In the genomic region with DNA sequence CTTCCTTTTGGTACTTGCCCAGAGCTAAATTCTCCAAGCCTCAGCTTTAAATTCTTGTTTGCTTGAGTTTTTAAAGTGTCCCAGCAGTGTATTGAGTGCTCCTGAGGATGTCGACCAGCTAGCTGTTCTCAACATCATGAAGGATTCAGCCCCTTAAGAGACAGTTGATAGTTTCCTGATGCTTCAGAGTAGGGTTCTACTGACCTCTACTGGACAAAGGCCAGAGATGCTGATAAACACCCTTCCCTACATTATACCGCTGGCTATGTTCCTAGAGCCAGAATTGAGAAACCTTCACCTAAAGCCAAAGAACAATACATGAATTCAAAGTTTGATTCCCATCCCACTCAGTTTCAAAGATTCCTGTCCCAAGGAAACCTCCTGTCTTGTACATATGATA, we compare ENCODE assay signal across 8 mouse cellular contexts. TPM values are rescaled to one million over a fixed set of nuclear protein-coding genes. Genes with fewer than 3 reads are reported as not detected.
A peak's percentile ranks its signal among the peaks of the same experiment; 100 is the strongest.
DNase-seq lines count a peak whose midpoint lies in the region; ATAC-seq and TF ChIP-seq lines count a peak whose summit lies in the region.

No protein-coding gene starts in this region.

- no peaks in the 10 kb centered on the region for H3K9me3 ChIP-seq in forebrain, embryonic 12.5 days

- no peak overlapping the region for H3K4me2 ChIP-seq in forebrain, embryonic 12.5 days

- 36% methylated on average over 2 of the region's 2 CpGs for WGBS in forebrain, embryonic 12.5 days

- 0 out of 2 replicates have a peak, but pooled peaks cover 2% of the 10 kb centered on the region for H3K27me3 ChIP-seq in forebrain, embryonic 12.5 days

- DNase-seq in gastrocnemius, adult 2 months = no peak
- no peak for DNase-seq in gastrocnemius, postnatal 36 days
- peak; percentile 29 for DNase-seq in thymus, postnatal 0 days (ENCODE audit: low spot score)
- no peak for DNase-seq in thymus, adult 18-20 months
- DNase-seq in lung, postnatal 14 days = peak; percentile 16
- DNase-seq in urinary bladder, postnatal 14 days (ENCODE audit: low spot score) = no peak
- no peak for DNase-seq in urinary bladder, adult 18-20 months (ENCODE audit: low spot score in 2 of 2)

- H3K4me3 ChIP-seq in gastrocnemius, adult 2 months = no peak overlapping the region
- no peak overlapping the region for H3K4me3 ChIP-seq in forebrain, embryonic 12.5 days (replicated peaks)

- no peaks in the 10 kb centered on the region for H3K4me1 ChIP-seq in forebrain, embryonic 12.5 days

- no peak overlapping the region for H3K27ac ChIP-seq in gastrocnemius, adult 2 months
- no peak overlapping the region for H3K27ac ChIP-seq in forebrain, embryonic 12.5 days

- no peak overlapping the region for H3K9ac ChIP-seq in forebrain, embryonic 12.5 days

- peak; percentile 66 for TF ChIP-seq CTCF in gastrocnemius, adult 2 months (IDR thresholded peaks at IDR 0.05)

- peak; percentile 79; the same call in 1 of the 2 replicates for ATAC-seq in forebrain, embryonic 12.5 days (ENCODE audit: low FRiP score)

- H3K36me3 ChIP-seq in forebrain, embryonic 12.5 days (replicated peaks) = no peaks in the 10 kb centered on the region

- intact Hi-C loops in gastrocnemius, adult 2 months (cut with DNase I) = loop anchor here (2.0 to 10.0 kb wide), 2 partner anchors 178 to 350 kb away; no protein-coding TSS in a partner anchor
- intact Hi-C loops in gastrocnemius, postnatal 36 days (cut with DNase I) = loop anchor here (10.0 kb wide), 1 partner anchor 180 kb away; no protein-coding TSS in a partner anchor

RNA-seq across cellular contexts. Expression of a gene that starts 23.0 kb away (rescaled TPM):
- total RNA-seq in gastrocnemius, adult 2 months (2021) = 1 to 10 TPM in 1 of 2 experiments, under 1 TPM in 1; 0.46 to 1.2 TPM
- total RNA-seq in gastrocnemius, postnatal 36 days (2021) = 1 to 10 TPM in 1 of 2 experiments, under 1 TPM in 1; 0.92 to 1.6 TPM
- polyA plus RNA-seq in thymus, postnatal 0 days (2015; fragmentation: Nextera tagmentation; extraction: Ambion mirVana) = 0.15 and 0.22 TPM in 2 replicates
- polyA plus RNA-seq in forebrain, embryonic 12.5 days (2016; fragmentation: Nextera tagmentation; extraction: Ambion mirVana) = 0.19 and 0.42 TPM in 2 replicates

RNA-seq across cellular contexts. Expression of a gene that starts 46.3 kb away (rescaled TPM):
- total RNA-seq in gastrocnemius, adult 2 months (2021) = 10 to 100 TPM; 12.8 to 18.0 TPM
- total RNA-seq in gastrocnemius, postnatal 36 days (2021) = 10 to 100 TPM; 12.9 to 15.1 TPM
- polyA plus RNA-seq in thymus, postnatal 0 days (2015; fragmentation: Nextera tagmentation; extraction: Ambion mirVana) = 51.3 and 55.6 TPM in 2 replicates
- 79.5 and 83.9 TPM in 2 replicates for polyA plus RNA-seq in forebrain, embryonic 12.5 days (2016; fragmentation: Nextera tagmentation; extraction: Ambion mirVana)

Comparison
In these comparisons a context has a peak if more than half of its experiments do, and no peak if none do; other contexts are left out.
1. DNase-seq: peak in thymus, postnatal 0 days (single experiment) and lung, postnatal 14 days (single experiment); none in gastrocnemius, adult 2 months (single experiment), gastrocnemius, postnatal 36 days (0 of 2), thymus, adult 18-20 months (0 of 2), urinary bladder, postnatal 14 days (single experiment) and urinary bladder, adult 18-20 months (0 of 2).